In the genomic region with DNA sequence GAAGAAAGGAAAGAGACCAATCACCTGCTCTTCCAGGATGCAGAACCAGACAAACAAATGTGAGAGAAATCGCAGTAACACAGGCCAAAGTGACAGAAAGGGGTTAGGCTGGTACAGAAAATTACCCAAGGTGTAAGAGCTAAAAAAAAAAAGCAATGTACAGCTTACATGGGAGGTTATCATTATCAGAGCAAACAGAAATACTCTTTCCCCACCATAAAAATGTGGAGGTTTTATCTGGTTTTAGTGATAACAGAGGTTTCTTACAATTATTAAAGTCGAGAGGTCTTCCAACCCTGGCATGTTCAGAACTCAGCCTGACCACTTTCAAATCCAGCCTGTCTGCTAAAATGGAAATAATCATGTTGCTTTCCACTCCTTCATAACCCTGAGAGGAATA, we compare ENCODE assay signal across 21 mouse cellular contexts.
"Had no signal": no experiment of that assay in that cellular context is flagged by ENCODE, and none has a peak within 500 bp of the region (broad histone marks: within the 10 kb centered on the region; RNA-seq: fewer than 3 reads in every experiment).

No protein-coding gene starts in this region.

- H3K4me2 ChIP-seq: liver, embryonic 13.5 days; lung, embryonic 15.5 days; midbrain, embryonic 12.5 days; midbrain, embryonic 15.5 days; neural tube, embryonic 12.5 days; neural tube, embryonic 15.5 days had no signal

- H3K27me3 ChIP-seq: liver, embryonic 13.5 days; lung, embryonic 15.5 days; midbrain, embryonic 12.5 days; midbrain, embryonic 15.5 days; neural tube, embryonic 12.5 days; neural tube, embryonic 15.5 days had no signal

- H3K27ac ChIP-seq: left cerebral cortex, adult 2 months; liver, embryonic 13.5 days; lung, embryonic 15.5 days; midbrain, embryonic 12.5 days; midbrain, embryonic 15.5 days; neural tube, embryonic 12.5 days; neural tube, embryonic 15.5 days; stomach, postnatal 0 days had no signal

- DNase-seq: kidney, adult 9 months; kidney, postnatal 14 days; kidney, postnatal 4 days; layer of hippocampus, postnatal 36 days; liver, embryonic 13.5 days; lung, adult 18-20 months; lung, postnatal 10 days; lung, postnatal 36 days; right cerebral cortex, adult 18-20 months; right cerebral cortex, postnatal 14 days; right cerebral cortex, postnatal 4 days; thymus, adult 2 months; thymus, postnatal 14 days; thymus, postnatal 4 days had no signal

- H3K4me1 ChIP-seq: lung, embryonic 15.5 days; midbrain, embryonic 12.5 days; midbrain, embryonic 15.5 days; neural tube, embryonic 12.5 days; neural tube, embryonic 15.5 days had no signal

- H3K9me3 ChIP-seq: liver, embryonic 13.5 days; lung, embryonic 15.5 days; midbrain, embryonic 12.5 days; midbrain, embryonic 15.5 days; neural tube, embryonic 12.5 days; neural tube, embryonic 15.5 days had no signal

- H3K9ac ChIP-seq: liver, embryonic 13.5 days; lung, embryonic 15.5 days; midbrain, embryonic 12.5 days; midbrain, embryonic 15.5 days; neural tube, embryonic 12.5 days; neural tube, embryonic 15.5 days had no signal

- ATAC-seq: midbrain, embryonic 15.5 days had no signal

- H3K4me3 ChIP-seq: left cerebral cortex, adult 2 months; liver, embryonic 13.5 days; lung, embryonic 15.5 days; midbrain, embryonic 12.5 days; midbrain, embryonic 15.5 days; neural tube, embryonic 12.5 days; neural tube, embryonic 15.5 days had no signal
